In the genomic region with DNA sequence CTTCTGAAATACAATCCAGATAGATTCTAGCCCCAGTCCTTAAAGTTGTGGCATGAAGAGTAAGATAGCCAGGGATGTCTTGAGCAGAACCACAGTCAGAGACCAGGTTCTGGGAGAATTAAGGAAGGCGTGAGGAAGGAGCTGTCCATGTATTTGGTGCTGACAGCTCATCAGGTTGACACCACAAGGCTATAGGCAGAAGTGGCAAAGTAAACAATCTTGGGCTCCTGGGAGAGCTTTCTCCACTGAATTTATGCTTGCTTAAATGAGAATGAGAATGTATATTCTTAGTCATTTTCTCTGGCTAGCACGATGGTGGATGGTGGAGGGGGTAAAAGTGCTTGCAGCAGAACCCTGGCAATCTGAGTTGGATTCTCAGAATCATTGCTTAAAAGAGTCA, we compare ENCODE assay signal across 14 mouse cellular contexts. TPM values are rescaled to one million over a fixed set of nuclear protein-coding genes. Genes with fewer than 3 reads are reported as not detected.
DNase-seq lines count a peak whose midpoint lies in the region; ATAC-seq and TF ChIP-seq lines count a peak whose summit lies in the region.
"Had no signal": no experiment of that assay in that cellular context is flagged by ENCODE, and none has a peak within 500 bp of the region (broad histone marks: within the 10 kb centered on the region; RNA-seq: fewer than 3 reads in every experiment).

No protein-coding gene starts in this region.

- no peak for ATAC-seq in intestine, embryonic 14.5 days (replicated peaks; ENCODE audit: low FRiP score, low TSS enrichment, low read depth)
- no peak for ATAC-seq in intestine, embryonic 15.5 days
- no peak for ATAC-seq in liver, postnatal 0 days
- ATAC-seq: forebrain, embryonic 13.5 days; hindbrain, postnatal 0 days; liver, embryonic 12.5 days had no signal

- DNase-seq in intestine, embryonic 14.5 days (ENCODE audit: low spot score): peak; percentile 55
- DNase-seq in 3T3-L1 (ENCODE audit: low read depth, low spot score): peak; percentile 40
- DNase-seq in ZHBTc4 (ENCODE audit: low read depth, low spot score): peak; percentile 48
- DNase-seq in forelimb bud, embryonic 11.5 days (ENCODE audit: low read depth, low spot score): peak; percentile 40
- no peak for DNase-seq in spleen, postnatal 14 days (ENCODE audit: low spot score in 2 of 2)
- no peak for DNase-seq in left cerebral cortex, adult 11 months (ENCODE audit: low spot score)
- DNase-seq in liver, postnatal 0 days: no peak
- DNase-seq: adrenal gland, adult 8-10 months; gastrocnemius, postnatal 25 days had no signal

- H3K27ac ChIP-seq in intestine, embryonic 14.5 days (ENCODE audit: low read depth): no peak overlapping the region
- no peak overlapping the region for H3K27ac ChIP-seq in intestine, embryonic 15.5 days
- no peak overlapping the region for H3K27ac ChIP-seq in liver, postnatal 0 days (ENCODE audit: low read depth)
- H3K27ac ChIP-seq: embryonic facial prominence, embryonic 13.5 days; forebrain, embryonic 13.5 days; hindbrain, postnatal 0 days; liver, embryonic 12.5 days had no signal

- TF ChIP-seq CTCF in liver, postnatal 0 days (IDR thresholded peaks at IDR 0.05; ENCODE audit: low read depth): no peak

- no peaks in the 10 kb centered on the region for H3K36me3 ChIP-seq in intestine, embryonic 14.5 days (ENCODE audit: control insufficient read depth, insufficient read depth, low read length)
- no peaks in the 10 kb centered on the region for H3K36me3 ChIP-seq in intestine, embryonic 15.5 days
- H3K36me3 ChIP-seq in liver, postnatal 0 days (replicated peaks; ENCODE audit: insufficient read depth, low read length): no peaks in the 10 kb centered on the region
- H3K36me3 ChIP-seq: embryonic facial prominence, embryonic 13.5 days; liver, embryonic 12.5 days had no signal

- H3K9me3 ChIP-seq in intestine, embryonic 14.5 days (ENCODE audit: control insufficient read depth, low read length): no peaks in the 10 kb centered on the region
- H3K9me3 ChIP-seq in intestine, embryonic 15.5 days: no peaks in the 10 kb centered on the region
- H3K9me3 ChIP-seq in liver, postnatal 0 days (ENCODE audit: low read length): no peaks in the 10 kb centered on the region
- H3K9me3 ChIP-seq: embryonic facial prominence, embryonic 13.5 days; forebrain, embryonic 13.5 days; liver, embryonic 12.5 days had no signal

- no peak for TF ChIP-seq EP300 in liver, postnatal 0 days (IDR thresholded peaks at IDR 0.05; ENCODE audit: low read depth)

- no peak overlapping the region for H3K4me2 ChIP-seq in intestine, embryonic 14.5 days (ENCODE audit: low read length)
- H3K4me2 ChIP-seq in intestine, embryonic 15.5 days (replicated peaks): no peak overlapping the region
- no peak overlapping the region for H3K4me2 ChIP-seq in liver, postnatal 0 days (ENCODE audit: low read depth, low read length)
- H3K4me2 ChIP-seq: embryonic facial prominence, embryonic 13.5 days; forebrain, embryonic 13.5 days; liver, embryonic 12.5 days had no signal

- no peaks in the 10 kb centered on the region for H3K27me3 ChIP-seq in intestine, embryonic 14.5 days (replicated peaks; ENCODE audit: control insufficient read depth, insufficient read depth, low read length)
- H3K27me3 ChIP-seq in intestine, embryonic 15.5 days (replicated peaks): no peaks in the 10 kb centered on the region
- H3K27me3 ChIP-seq in liver, postnatal 0 days (ENCODE audit: insufficient read depth, low read length): no peaks in the 10 kb centered on the region
- H3K27me3 ChIP-seq: embryonic facial prominence, embryonic 13.5 days; forebrain, embryonic 13.5 days; liver, embryonic 12.5 days had no signal

- WGBS in intestine, embryonic 14.5 days: 15% methylated on average over 2 of the region's 2 CpGs
- 19% methylated on average over 2 of the region's 2 CpGs for WGBS in intestine, embryonic 15.5 days
- 17% methylated on average over 2 of the region's 2 CpGs for WGBS in liver, postnatal 0 days (ENCODE audit: insufficient replicate concordance)

- no peak overlapping the region for H3K9ac ChIP-seq in intestine, embryonic 14.5 days (ENCODE audit: low read length)
- no peak overlapping the region for H3K9ac ChIP-seq in intestine, embryonic 15.5 days
- H3K9ac ChIP-seq in liver, postnatal 0 days (replicated peaks): no peak overlapping the region
- H3K9ac ChIP-seq: embryonic facial prominence, embryonic 13.5 days; forebrain, embryonic 13.5 days; liver, embryonic 12.5 days had no signal

- no peaks in the 10 kb centered on the region for H3K4me1 ChIP-seq in intestine, embryonic 14.5 days (replicated peaks; ENCODE audit: control insufficient read depth, insufficient read depth, low read length)
- no peaks in the 10 kb centered on the region for H3K4me1 ChIP-seq in intestine, embryonic 15.5 days (replicated peaks)
- H3K4me1 ChIP-seq in liver, postnatal 0 days (ENCODE audit: insufficient read depth): no peaks in the 10 kb centered on the region
- H3K4me1 ChIP-seq: embryonic facial prominence, embryonic 13.5 days; forebrain, embryonic 13.5 days had no signal

- H3K4me3 ChIP-seq in intestine, embryonic 14.5 days (ENCODE audit: low read depth, low read length): no peak overlapping the region
- no peak overlapping the region for H3K4me3 ChIP-seq in intestine, embryonic 15.5 days (replicated peaks)
- no peak overlapping the region for H3K4me3 ChIP-seq in liver, postnatal 0 days (ENCODE audit: low read depth, low read length)
- H3K4me3 ChIP-seq: embryonic facial prominence, embryonic 13.5 days; forebrain, embryonic 13.5 days; liver, embryonic 12.5 days had no signal

RNA-seq across cellular contexts. Expression of gene Ccnq, which starts 20.6 kb away (rescaled TPM):
- 48.2 and 50.2 TPM in 2 replicates for polyA plus RNA-seq in intestine, embryonic 14.5 days (2014; fragmentation: Nextera tagmentation; extraction: Ambion mirVana)
- 39.8 and 40.6 TPM in 2 replicates for polyA plus RNA-seq in intestine, embryonic 15.5 days (2015; fragmentation: Nextera tagmentation; extraction: Ambion mirVana)
- 19.0 and 20.1 TPM in 2 replicates for polyA plus RNA-seq in liver, postnatal 0 days (2015; fragmentation: Nextera tagmentation; extraction: Ambion mirVana)

RNA-seq across cellular contexts. Expression of gene Nlk, which starts 33.7 kb away (rescaled TPM):
- polyA plus RNA-seq in intestine, embryonic 14.5 days (2014; fragmentation: Nextera tagmentation; extraction: Ambion mirVana): 12.6 and 14.9 TPM in 2 replicates
- polyA plus RNA-seq in intestine, embryonic 15.5 days (2015; fragmentation: Nextera tagmentation; extraction: Ambion mirVana): 9.9 and 10.3 TPM in 2 replicates
- polyA plus RNA-seq in liver, postnatal 0 days (2015; fragmentation: Nextera tagmentation; extraction: Ambion mirVana): 5.2 and 6.1 TPM in 2 replicates

Comparison
In these comparisons a context has a peak if more than half of its experiments do, and no peak if none do; other contexts are left out.
1. DNase-seq: peak in intestine, embryonic 14.5 days (single experiment), 3T3-L1 (single experiment), ZHBTc4 (single experiment) and forelimb bud, embryonic 11.5 days (single experiment); none in spleen, postnatal 14 days (0 of 2), left cerebral cortex, adult 11 months (single experiment) and liver, postnatal 0 days (single experiment).